Mouse (Mus musculus) liver, adult 2 months (tissue): ENCODE measurements around the gene Srpk1. TPM values are rescaled to one million over a fixed set of nuclear protein-coding genes. Genes with fewer than 3 reads are reported as not detected.
A peak's percentile ranks its signal among the peaks of the same experiment; 100 is the strongest.

Experiments used
- DNase-seq: peaks from one replicate; pipeline ENCODE4 v3.0.0-alpha.2; 2011; ENCODE audit warnings: low read depth, low spot score; ENCODE audit errors: extremely low read depth
- H3K27ac ChIP-seq: fragments of 200-500 bp; replicated peaks from 2 replicates; pipeline ENCODE4 v1.5.1; 2012; ENCODE audit warnings: low read depth, mild to moderate bottlenecking, control low read depth, inconsistent platforms, low read length; ENCODE audit not compliant: insufficient read depth
- H3K27me3 ChIP-seq: fragments of 200-500 bp; 2 replicates; pipeline ENCODE4 v1.6.1; 2012; ENCODE audit warnings: mild to moderate bottlenecking, moderate library complexity, low read length, inconsistent platforms; ENCODE audit not compliant: control insufficient read depth, insufficient read depth
- H3K36me3 ChIP-seq: fragments of 200-500 bp; 2 replicates; pipeline ENCODE4 v1.6.1; 2012; ENCODE audit warnings: low read length, inconsistent platforms; ENCODE audit not compliant: control insufficient read depth, insufficient read depth
- H3K4me1 ChIP-seq: fragments of 200-500 bp; 2 replicates; pipeline ENCODE4 v1.6.1; 2011; ENCODE audit warnings: low read length; ENCODE audit not compliant: control insufficient read depth, insufficient read depth
- H3K4me3 ChIP-seq: fragments of 200-500 bp; 2 replicates; pipeline ENCODE4 v1.5.1; 2011; ENCODE audit warnings: low read depth, mild to moderate bottlenecking, control low read depth, low read length, moderate library complexity; ENCODE audit not compliant: insufficient read depth
- H3K79me2 ChIP-seq: fragments of 200-500 bp; 2 replicates; pipeline ENCODE4 v1.6.1; 2012; ENCODE audit warnings: inconsistent platforms, mild to moderate bottlenecking, low read length, moderate library complexity; ENCODE audit not compliant: control insufficient read depth, insufficient read depth
- H3K9ac ChIP-seq: fragments of 200-500 bp; 2 replicates; pipeline ENCODE4 v1.6.1; 2012; ENCODE audit warnings: low read depth, mild to moderate bottlenecking, control low read depth, inconsistent platforms, low read length
- CTCF ChIP-seq: fragments of 200-500 bp; IDR thresholded peaks from 2 replicates; pipeline ENCODE4 v1.5.1; 2011; ENCODE audit warnings: low read depth, low read length, control low read depth
- POLR2A ChIP-seq: fragments of 200-500 bp; IDR thresholded peaks from 2 replicates; pipeline ENCODE4 v1.6.1; 2011; ENCODE audit warnings: low read length, control low read depth; ENCODE audit not compliant: insufficient read depth; ENCODE audit errors: extremely low read depth
- WGBS: fragments of 180-500 bp; shearing (Covaris S2); methylation state at CpG from one replicate; pipeline ENCODE4 v1.1.7; 2018; 5-methylcytosine and 5-hydroxymethylcytosine counted together
- polyA plus RNA-seq: library from polyadenylated mRNA; depleted of rRNA; stranded (reverse); fragments of >200 nt; gene quantifications from 2 replicates; pipeline ENCODE4 v1.2.3, GENCODE M21; 2012; rRNA removed
- total RNA-seq: library from RNA; depleted of rRNA; stranded (reverse); fragments of >200 nt; gene quantifications from 2 replicates; pipeline ENCODE4 v1.2.3, GENCODE M21; 2014; rRNA removed

The Srpk1 gene
- total and polyA plus RNA-seq, 2 experiments, result 10.8 to 13.7 TPM

- H3K27me3 ChIP-seq, result no peaks in the 10 kb centered on the region
- no peak within 1 kb of the TSS for H3K27ac ChIP-seq
- TF ChIP-seq CTCF (no peak), POLR2A (no peak)
- no peaks in the 10 kb centered on the region for H3K79me2 ChIP-seq
- H3K4me3 ChIP-seq, result no peak within 1 kb of the TSS
- no peaks in the 10 kb centered on the region for H3K4me1 ChIP-seq
- no peaks in the 10 kb centered on the region for H3K36me3 ChIP-seq
- DNase-seq, result no peak
- no peak within 1 kb of the TSS for H3K9ac ChIP-seq
- 84% methylated on average over 14 of the region's 14 CpGs for WGBS
Measured at GRCm38 (mm10) chr17:28549111-28549510, 73.4 kb downstream of the Srpk1 start, which contains the start of gene Clpsl2. Gene Clpsl2 (plus strand): TSS chr17:28549411.

DNA sequence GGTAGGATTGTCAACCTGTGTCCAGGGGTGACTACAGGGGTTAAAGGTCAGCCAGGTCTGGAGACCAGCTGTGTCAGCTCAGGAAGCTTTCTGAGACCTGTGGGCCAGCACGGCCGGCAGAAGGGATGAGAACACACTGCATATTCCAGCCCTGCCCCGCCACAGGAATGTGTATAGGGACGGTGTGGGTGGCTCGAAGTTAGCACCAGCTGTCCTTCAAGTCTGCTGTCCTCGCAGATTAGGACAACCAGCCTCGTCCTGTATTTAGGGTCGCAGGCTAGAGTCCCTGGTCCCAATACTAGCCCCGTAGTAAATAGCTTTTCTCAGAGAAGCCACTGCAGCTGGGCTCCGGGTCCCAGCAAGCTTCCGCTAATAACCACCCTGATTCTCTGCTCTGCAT, 74.0 kb downstream of the Srpk1 start:
- no peak overlapping the region for H3K27ac ChIP-seq
- no peaks in the 10 kb centered on the region for H3K4me1 ChIP-seq
- TF ChIP-seq CTCF, result no peak
- TF ChIP-seq POLR2A, result no peak
- no peak overlapping the region for H3K4me3 ChIP-seq
- no peak for DNase-seq
- no peak overlapping the region for H3K9ac ChIP-seq
- WGBS, result 72% methylated on average over 11 of the region's 11 CpGs
- no peaks in the 10 kb centered on the region for H3K36me3 ChIP-seq
- H3K27me3 ChIP-seq, result no peaks in the 10 kb centered on the region
- no peaks in the 10 kb centered on the region for H3K79me2 ChIP-seq

GRCm38 (mm10) chr17:28546925-28547324, 75.6 kb downstream of the Srpk1 start:
- Histone ChIP-seq H3K9ac (no peak overlapping the region), H3K27me3 (no peaks in the 10 kb centered on the region), H3K4me1 (no peaks in the 10 kb centered on the region), H3K27ac (no peak overlapping the region), H3K79me2 (no peaks in the 10 kb centered on the region), H3K4me3 (no peak overlapping the region), H3K36me3 (no peaks in the 10 kb centered on the region)
- DNase-seq, result no peak
- WGBS, result 86% methylated on average over 1 of the region's 1 CpGs
- TF ChIP-seq POLR2A (no peak), CTCF (no peak)

- Histone ChIP-seq H3K4me3 (no peak overlapping the region), H3K27me3 (peaks cover 4% of the 10 kb centered on the region; the same call in 1 of the 2 replicates), H3K4me1 (no peaks in the 10 kb centered on the region), H3K79me2 (no peaks in the 10 kb centered on the region), H3K36me3 (no peaks in the 10 kb centered on the region), H3K27ac (no peak overlapping the region), H3K9ac (no peak overlapping the region)
- 53% methylated on average over 12 of the region's 12 CpGs for WGBS
- TF ChIP-seq CTCF (0 out of 2 replicates have a peak, but pooled peaks have one; percentile 8), POLR2A (no peak)
- DNase-seq, result no peak
Measured at GRCm38 (mm10) chr17:28537881-28538280, 84.6 kb downstream of the Srpk1 start.

Other genes with a start within 250 kb of the Srpk1 start
- 25.6 and 30.3 TPM in 2 replicates for gene Fkbp5, start 105.2 kb downstream of the Srpk1 start, total RNA-seq
- 17.7 and 29.8 TPM in 2 replicates for gene Fkbp5, start 105.2 kb downstream of the Srpk1 start, polyA plus RNA-seq
- gene Armc12, start 91.9 kb downstream of the Srpk1 start, total RNA-seq, result not detected in 2 replicates
- gene Armc12, start 91.9 kb downstream of the Srpk1 start, polyA plus RNA-seq, result not detected in 2 replicates
- gene Clpsl2, start 73.3 kb downstream of the Srpk1 start, total RNA-seq, result not detected in 2 replicates
- not detected in 2 replicates for gene Clpsl2, start 73.3 kb downstream of the Srpk1 start, polyA plus RNA-seq
- gene Clps, start 61.9 kb downstream of the Srpk1 start, total RNA-seq, result 9.5 and 70.1 TPM in 2 replicates
- 1.4 and 2.1 TPM in 2 replicates for gene Clps, start 61.9 kb downstream of the Srpk1 start, polyA plus RNA-seq
- not detected in 2 replicates for gene Lhfpl5, start 47.1 kb downstream of the Srpk1 start, total RNA-seq
- not detected in 2 replicates for gene Lhfpl5, start 47.1 kb downstream of the Srpk1 start, polyA plus RNA-seq
- gene Slc26a8, start 67.5 kb upstream of the Srpk1 start, total RNA-seq, result not detected in 2 replicates
- 0.04 and 0.11 TPM in 2 replicates for gene Slc26a8, start 67.5 kb upstream of the Srpk1 start, polyA plus RNA-seq
- 37.7 and 50.8 TPM in 2 replicates for gene Mapk14, start 68.6 kb upstream of the Srpk1 start, total RNA-seq
- 51.6 and 55.3 TPM in 2 replicates for gene Mapk14, start 68.6 kb upstream of the Srpk1 start, polyA plus RNA-seq
- 2.3 and 2.8 TPM in 2 replicates for gene AC170998.1, start 103.4 kb upstream of the Srpk1 start, total RNA-seq
- not detected in 2 replicates for gene AC170998.1, start 103.4 kb upstream of the Srpk1 start, polyA plus RNA-seq
- gene Mapk13, start 146.6 kb upstream of the Srpk1 start, total RNA-seq, result 0.20 and 0.65 TPM in 2 replicates
- 0.15 and 0.22 TPM in 2 replicates for gene Mapk13, start 146.6 kb upstream of the Srpk1 start, polyA plus RNA-seq
- 4.4 and 8.9 TPM in 2 replicates for gene Brpf3, start 178.4 kb upstream of the Srpk1 start, total RNA-seq
- 14.5 and 18.9 TPM in 2 replicates for gene Brpf3, start 178.4 kb upstream of the Srpk1 start, polyA plus RNA-seq
- not detected in 2 replicates for gene Pnpla1, start 235.7 kb upstream of the Srpk1 start, total RNA-seq
- gene Pnpla1, start 235.7 kb upstream of the Srpk1 start, polyA plus RNA-seq, result not detected in 2 replicates